Mouse (Mus musculus) heart, postnatal 0 days (tissue): Measurements from ENCODE around the gene Cd80. TPM values are rescaled to one million over a fixed set of nuclear protein-coding genes. Genes with fewer than 3 reads are reported as not detected.

Experiments used
- ATAC-seq: fragments of 200-750 bp; cut with Nextera tagmentation; 2 replicates; pipeline ENCODE4 v1.8.0; 2017; ENCODE audit warnings: low read depth, moderate number of reproducible peaks, moderate library complexity; ENCODE audit not compliant: insufficient read depth
- DNase-seq: peaks from one replicate; pipeline ENCODE4 v3.0.0-alpha.2; 2016; ENCODE audit warnings: low spot score
- H3K27ac ChIP-seq: fragments of 300-500 bp; sonication (generic); 2 replicates; pipeline ENCODE4 v1.5.1; 2014; ENCODE audit warnings: low read depth, mild to moderate bottlenecking
- H3K27me3 ChIP-seq: fragments of 300-500 bp; sonication (generic); 2 replicates; pipeline ENCODE4 v1.6.1; 2014; ENCODE audit warnings: low read length, mixed read lengths; ENCODE audit not compliant: control insufficient read depth, insufficient read depth
- H3K36me3 ChIP-seq: fragments of 300-500 bp; sonication (generic); replicated peaks from 2 replicates; pipeline ENCODE4 v1.6.1; 2014; ENCODE audit warnings: low read length, mixed read lengths; ENCODE audit not compliant: control insufficient read depth, insufficient read depth
- H3K4me1 ChIP-seq: fragments of 300-500 bp; sonication (generic); 2 replicates; pipeline ENCODE4 v1.6.1; 2014; ENCODE audit warnings: antibody characterized with exemption; ENCODE audit not compliant: control insufficient read depth, insufficient read depth
- H3K4me2 ChIP-seq: fragments of 300-500 bp; sonication (generic); 2 replicates; pipeline ENCODE4 v1.6.1; 2014; ENCODE audit warnings: low read depth, mild to moderate bottlenecking, low read length, moderate library complexity
- H3K4me3 ChIP-seq: fragments of 300-500 bp; sonication (generic); 2 replicates; pipeline ENCODE4 v1.5.1; 2014; ENCODE audit warnings: low read depth, low read length
- H3K9ac ChIP-seq: fragments of 300-500 bp; sonication (generic); replicated peaks from 2 replicates; pipeline ENCODE4 v1.6.1; 2014; ENCODE audit warnings: low read depth, low read length, mixed read lengths
- H3K9me3 ChIP-seq: fragments of 300-500 bp; sonication (generic); replicated peaks from 2 replicates; pipeline ENCODE4 v1.6.1; 2016; ENCODE audit warnings: low read length; ENCODE audit not compliant: control insufficient read depth
- CTCF ChIP-seq: IDR thresholded peaks from 2 replicates; pipeline ENCODE4 v1.5.1; 2016; ENCODE audit warnings: antibody characterized with exemption, control low read depth, low read depth
- EP300 ChIP-seq: IDR thresholded peaks from 2 replicates; pipeline ENCODE4 v1.6.1; 2016; ENCODE audit warnings: antibody characterized with exemption, low read depth
- WGBS: fragments of 180-500 bp; shearing (Covaris S2); extraction: QIAGEN DNeasy Blood & Tissue Kit; methylation state at CpG from one replicate; pipeline ENCODE4 v1.1.7; 2014; 5-methylcytosine and 5-hydroxymethylcytosine counted together
- polyA plus RNA-seq: library from polyadenylated mRNA; unstranded; fragments of >200 nt; fragmentation: Nextera tagmentation; extraction: Ambion mirVana; gene quantifications from 2 replicates; pipeline ENCODE4 v1.2.1, GENCODE M21; 2015
- total RNA-seq: library from RNA; depleted of rRNA; stranded (reverse); fragments of >200 nt; gene quantifications from 2 replicates; pipeline ENCODE4 v1.2.3, GENCODE M21; 2014; ENCODE audit warnings: low replicate concordance; rRNA removed

Gene Cd80
- total and polyA plus RNA-seq, 2 experiments from 2014 or later, result 0.15 to 0.34 TPM

GRCm38 (mm10) chr16:38522129-38523084 lies 67.0 kb downstream of the Cd80 start, which contains the start of gene Timmdc1:
TSS of gene Timmdc1 (minus strand) at chr16:38522663.
- Histone ChIP-seq H3K4me3 (peak within 1 kb of the TSS; percentile 77), H3K36me3 (peaks cover 38% of the 10 kb centered on the region), H3K27me3 (no peaks in the 10 kb centered on the region), H3K4me2 (peak within 1 kb of the TSS; percentile 63), H3K4me1 (peaks cover 5% of the 10 kb centered on the region; the same call in 1 of the 2 replicates), H3K9me3 (no peaks in the 10 kb centered on the region), H3K9ac (peak within 1 kb of the TSS; percentile 87), H3K27ac (peak within 1 kb of the TSS; percentile 92)
- ATAC-seq, result peak; percentile 98
- peak; percentile 96 for DNase-seq
- TF ChIP-seq EP300 (peak; percentile 79), CTCF (no peak)
- WGBS, result under 1% methylated on average over 73 of the region's 73 CpGs

GRCm38 (mm10) chr16:38526264-38526663 lies 70.9 kb downstream of the Cd80 start:
- Histone ChIP-seq H3K4me3 (no peak overlapping the region), H3K27ac (no peak overlapping the region), H3K4me2 (no peak overlapping the region), H3K4me1 (peaks cover 5% of the 10 kb centered on the region; the same call in 1 of the 2 replicates), H3K36me3 (peaks cover 56% of the 10 kb centered on the region), H3K27me3 (no peaks in the 10 kb centered on the region), H3K9me3 (no peaks in the 10 kb centered on the region), H3K9ac (no peak overlapping the region)
- ATAC-seq (no peak), DNase-seq (no peak)
- no peak for TF ChIP-seq CTCF
- TF ChIP-seq EP300, result no peak
- WGBS, result 58% methylated on average over 6 of the region's 6 CpGs

- Histone ChIP-seq H3K36me3 (peaks cover 33% of the 10 kb centered on the region), H3K4me1 (no peaks in the 10 kb centered on the region), H3K4me2 (no peak overlapping the region), H3K9ac (no peak overlapping the region), H3K9me3 (no peaks in the 10 kb centered on the region), H3K4me3 (no peak overlapping the region), H3K27ac (no peak overlapping the region), H3K27me3 (no peaks in the 10 kb centered on the region)
- DNase-seq, result peak; percentile 77
- TF ChIP-seq EP300, result no peak
- peak; percentile 91 for TF ChIP-seq CTCF
- peak; percentile 51; the same call in 1 of the 2 replicates for ATAC-seq
- WGBS, result 31% methylated on average over 8 of the region's 8 CpGs
Observed at GRCm38 (mm10) chr16:38536544-38537146, 81.3 kb downstream of the Cd80 start.

GRCm38 (mm10) chr16:38538716-38539380 lies 83.5 kb downstream of the Cd80 start:
- Histone ChIP-seq H3K9me3 (no peaks in the 10 kb centered on the region), H3K27ac (no peak overlapping the region), H3K9ac (no peak overlapping the region), H3K36me3 (peaks cover 37% of the 10 kb centered on the region), H3K27me3 (no peaks in the 10 kb centered on the region), H3K4me1 (no peaks in the 10 kb centered on the region), H3K4me2 (no peak overlapping the region), H3K4me3 (no peak overlapping the region)
- TF ChIP-seq EP300 (no peak), CTCF (no peak)
- DNase-seq, result no peak
- ATAC-seq, result no peak
- WGBS, result 82% methylated on average over 13 of the region's 13 CpGs

Other genes with a start within 250 kb of the Cd80 start
- gene Nr1i2, start 160.7 kb upstream of the Cd80 start, total RNA-seq, result not detected in 2 replicates
- gene Nr1i2, start 160.7 kb upstream of the Cd80 start, polyA plus RNA-seq, result not detected in 2 replicates
- not detected in 2 replicates for gene Maats1, start 113.4 kb upstream of the Cd80 start, total RNA-seq
- gene Maats1, start 113.4 kb upstream of the Cd80 start, polyA plus RNA-seq, result 0.10 and 0.15 TPM in 2 replicates
- gene Cox17, start 108.6 kb upstream of the Cd80 start, total RNA-seq, result 84.7 and 177 TPM in 2 replicates
- gene Cox17, start 108.6 kb upstream of the Cd80 start, polyA plus RNA-seq, result 579 and 627 TPM in 2 replicates
- not detected in 2 replicates for gene Gm21987, start 108.5 kb upstream of the Cd80 start, total RNA-seq
- 5.1 and 6.2 TPM in 2 replicates for gene Gm21987, start 108.5 kb upstream of the Cd80 start, polyA plus RNA-seq
- 982 and 1,104 TPM in 2 replicates for gene Popdc2, start 93.4 kb upstream of the Cd80 start, total RNA-seq
- gene Popdc2, start 93.4 kb upstream of the Cd80 start, polyA plus RNA-seq, result 564 and 675 TPM in 2 replicates
- 13.4 and 14.5 TPM in 2 replicates for gene Pla1a, start 22.4 kb upstream of the Cd80 start, total RNA-seq
- gene Pla1a, start 22.4 kb upstream of the Cd80 start, polyA plus RNA-seq, result 4.6 and 4.9 TPM in 2 replicates
- 30.9 and 42.6 TPM in 2 replicates for gene Adprh, start 2.9 kb upstream of the Cd80 start, total RNA-seq
- gene Adprh, start 2.9 kb upstream of the Cd80 start, polyA plus RNA-seq, result 69.5 and 72.1 TPM in 2 replicates
- gene Timmdc1, start 67.1 kb downstream of the Cd80 start, total RNA-seq, result 46.2 and 90.1 TPM in 2 replicates
- 47.4 and 51.0 TPM in 2 replicates for gene Timmdc1, start 67.1 kb downstream of the Cd80 start, polyA plus RNA-seq
- gene Poglut1, start 94.7 kb downstream of the Cd80 start, total RNA-seq, result 17.6 and 20.5 TPM in 2 replicates
- gene Poglut1, start 94.7 kb downstream of the Cd80 start, polyA plus RNA-seq, result 13.3 and 13.8 TPM in 2 replicates
- gene Tmem39a, start 103.1 kb downstream of the Cd80 start, total RNA-seq, result 11.7 and 28.7 TPM in 2 replicates
- 23.3 and 23.8 TPM in 2 replicates for gene Tmem39a, start 103.1 kb downstream of the Cd80 start, polyA plus RNA-seq